ENCODE assay signal across 12 mouse cellular contexts in genomic region chr9:43261941-43262340, GRCm38 (mm10). TPM values are rescaled to one million over a fixed set of nuclear protein-coding genes. Genes with fewer than 3 reads are reported as not detected.
DNase-seq lines count a peak whose midpoint lies in the region; ATAC-seq and TF ChIP-seq lines count a peak whose summit lies in the region.
"Had no signal": no experiment of that assay in that cellular context is flagged by ENCODE, and none has a peak within 500 bp of the region (broad histone marks: within the 10 kb centered on the region; RNA-seq: fewer than 3 reads in every experiment).

No protein-coding gene starts in this region.

- no peaks in the 10 kb centered on the region for H3K36me3 ChIP-seq in hindbrain, embryonic 11.5 days (ENCODE audit: control insufficient read depth, insufficient read depth, low read length)
- H3K36me3 ChIP-seq in hindbrain, embryonic 14.5 days (replicated peaks; ENCODE audit: control insufficient read depth, insufficient read depth), result no peaks in the 10 kb centered on the region
- no peaks in the 10 kb centered on the region for H3K36me3 ChIP-seq in liver, embryonic 16.5 days (ENCODE audit: control insufficient read depth, insufficient read depth)

- in situ Hi-C loops in Patski (cut with MboI; ENCODE audit: low pct_unique_long_range_greater_than_20kb), result no loop called here

- no peak overlapping the region for H3K4me3 ChIP-seq in hindbrain, embryonic 11.5 days (ENCODE audit: low read depth, low read length)
- H3K4me3 ChIP-seq in hindbrain, embryonic 14.5 days (replicated peaks; ENCODE audit: low read length), result no peak overlapping the region
- no peak overlapping the region for H3K4me3 ChIP-seq in liver, embryonic 16.5 days (ENCODE audit: low read depth, low read length)
- H3K4me3 ChIP-seq: heart, adult 2 months had no signal

- peak overlapping the region; percentile 33; the same call in 1 of the 2 replicates for H3K27ac ChIP-seq in hindbrain, embryonic 11.5 days (ENCODE audit: low read depth, low read length)
- H3K27ac ChIP-seq in hindbrain, embryonic 14.5 days, result no peak overlapping the region
- H3K27ac ChIP-seq in liver, embryonic 16.5 days (ENCODE audit: low read length), result peak overlapping the region; percentile 31
- H3K27ac ChIP-seq: heart, adult 2 months; macrophage had no signal

- TF ChIP-seq CTCF in Patski (IDR thresholded peaks at IDR 0.05), result no peak

- H3K27me3 ChIP-seq in hindbrain, embryonic 11.5 days (ENCODE audit: control insufficient read depth, insufficient read depth, low read length), result no peaks in the 10 kb centered on the region
- no peaks in the 10 kb centered on the region for H3K27me3 ChIP-seq in hindbrain, embryonic 14.5 days (ENCODE audit: control insufficient read depth, insufficient read depth, low read length)
- H3K27me3 ChIP-seq in Patski, result no peaks in the 10 kb centered on the region
- H3K27me3 ChIP-seq in liver, embryonic 16.5 days (ENCODE audit: control insufficient read depth, insufficient read depth, low read depth, low read length), result no peaks in the 10 kb centered on the region

- H3K9me3 ChIP-seq in hindbrain, embryonic 11.5 days (ENCODE audit: control insufficient read depth, low read length), result no peaks in the 10 kb centered on the region
- no peaks in the 10 kb centered on the region for H3K9me3 ChIP-seq in hindbrain, embryonic 14.5 days (ENCODE audit: control insufficient read depth, low read length)
- H3K9me3 ChIP-seq in liver, embryonic 16.5 days (replicated peaks; ENCODE audit: control insufficient read depth, low read length), result no peaks in the 10 kb centered on the region

- CTCF ChIA-PET in Patski (lab: Charles Lee), result interaction anchor here (1.0 to 1.2 kb wide), 2 partner anchors 37 to 40 kb away, joined by 3 to 4 read pairs; no protein-coding TSS in a partner anchor

- H3K4me1 ChIP-seq in hindbrain, embryonic 11.5 days (replicated peaks; ENCODE audit: control insufficient read depth, insufficient read depth, low read length), result no peaks in the 10 kb centered on the region
- no peaks in the 10 kb centered on the region for H3K4me1 ChIP-seq in hindbrain, embryonic 14.5 days (replicated peaks; ENCODE audit: control insufficient read depth, insufficient read depth, low read length)
- H3K4me1 ChIP-seq in liver, embryonic 16.5 days (ENCODE audit: control insufficient read depth, low read depth, low read length), result peaks cover 17% of the 10 kb centered on the region

- no peak for DNase-seq in hindbrain, embryonic 11.5 days (ENCODE audit: low spot score)
- DNase-seq in hindbrain, embryonic 14.5 days (ENCODE audit: low spot score), result no peak
- no peak for DNase-seq in Patski (ENCODE audit: low read depth, low spot score)
- DNase-seq in kidney, adult 9 months, result peak; percentile 51
- no peak for DNase-seq in ovary, postnatal 36 days (ENCODE audit: low spot score)
- DNase-seq in natural killer cell, adult 2 months (ENCODE audit: low spot score in 2 of 2), result no peak
- DNase-seq in adrenal gland, postnatal 10 days, result no peak
- DNase-seq: cerebellum, adult 9-10 months; heart, adult 2 months; right cerebral cortex, postnatal 14 days had no signal

- H3K4me2 ChIP-seq in hindbrain, embryonic 11.5 days (replicated peaks; ENCODE audit: low read depth, low read length), result no peak overlapping the region
- H3K4me2 ChIP-seq in hindbrain, embryonic 14.5 days (replicated peaks), result no peak overlapping the region
- no peak overlapping the region for H3K4me2 ChIP-seq in liver, embryonic 16.5 days (ENCODE audit: low read depth, low read length)

- WGBS in hindbrain, embryonic 11.5 days, result 25% methylated on average over 2 of the region's 2 CpGs
- WGBS in hindbrain, embryonic 14.5 days, result 36% methylated on average over 2 of the region's 2 CpGs
- 31% methylated on average over 2 of the region's 2 CpGs for WGBS in liver, embryonic 16.5 days (ENCODE audit: insufficient replicate concordance)

- ATAC-seq in hindbrain, embryonic 11.5 days (ENCODE audit: low FRiP score), result no peak
- no peak for ATAC-seq in hindbrain, embryonic 14.5 days (ENCODE audit: low FRiP score)
- ATAC-seq in Patski, result peak; percentile 35
- ATAC-seq in liver, embryonic 16.5 days (ENCODE audit: low read depth), result peak; percentile 22; the same call in 1 of the 2 replicates

- no peak overlapping the region for H3K9ac ChIP-seq in hindbrain, embryonic 11.5 days (ENCODE audit: low read depth, low read length)
- no peak overlapping the region for H3K9ac ChIP-seq in hindbrain, embryonic 14.5 days
- H3K9ac ChIP-seq in liver, embryonic 16.5 days (ENCODE audit: low read depth, low read length), result no peak overlapping the region

- POLR2A ChIA-PET in Patski (lab: Charles Lee), result no interaction called here

RNA-seq across cellular contexts. Expression of gene Oaf, which starts 22.2 kb away (rescaled TPM):
- polyA plus RNA-seq in hindbrain, embryonic 11.5 days (2014; fragmentation: Nextera tagmentation; extraction: Ambion mirVana), result 34.7 and 41.4 TPM in 2 replicates
- polyA plus RNA-seq in hindbrain, embryonic 14.5 days (2014; fragmentation: Nextera tagmentation; extraction: Ambion mirVana), result 7.9 and 9.6 TPM in 2 replicates
- 65.6 TPM for polyA plus RNA-seq in Patski (2021)
- polyA plus RNA-seq in liver, embryonic 16.5 days (2015; fragmentation: Nextera tagmentation; extraction: Ambion mirVana), result 24.4 and 29.0 TPM in 2 replicates
- total RNA-seq in adrenal gland, postnatal 10 days (2021), result 10 to 100 TPM; 24.8 to 46.9 TPM

RNA-seq across cellular contexts. Expression of gene Trim29, which starts 48.7 kb away (rescaled TPM):
- polyA plus RNA-seq in hindbrain, embryonic 11.5 days (2014; fragmentation: Nextera tagmentation; extraction: Ambion mirVana), result 0.82 and 2.4 TPM in 2 replicates
- polyA plus RNA-seq in hindbrain, embryonic 14.5 days (2014; fragmentation: Nextera tagmentation; extraction: Ambion mirVana), result not detected in 2 replicates
- not detected for polyA plus RNA-seq in Patski (2021)
- polyA plus RNA-seq in liver, embryonic 16.5 days (2015; fragmentation: Nextera tagmentation; extraction: Ambion mirVana), result 0.04 TPM in 1 of 2 replicates, not detected in the other
- under 1 TPM in 1 of 2 experiments, not detected in 1; 0.12 TPM for total RNA-seq in adrenal gland, postnatal 10 days (2021)

RNA-seq across cellular contexts. Expression of gene Pou2f3, which starts 51.8 kb away (rescaled TPM):
- not detected in 2 replicates for polyA plus RNA-seq in hindbrain, embryonic 11.5 days (2014; fragmentation: Nextera tagmentation; extraction: Ambion mirVana)
- polyA plus RNA-seq in hindbrain, embryonic 14.5 days (2014; fragmentation: Nextera tagmentation; extraction: Ambion mirVana), result not detected in 2 replicates
- 0.04 TPM for polyA plus RNA-seq in Patski (2021)
- polyA plus RNA-seq in liver, embryonic 16.5 days (2015; fragmentation: Nextera tagmentation; extraction: Ambion mirVana), result 0.07 TPM in 1 of 2 replicates, not detected in the other
- total RNA-seq in adrenal gland, postnatal 10 days (2021), result not detected
- total RNA-seq: heart, adult 2 months had no signal
- polyA plus RNA-seq: macrophage had no signal

Comparison
In these comparisons a context has a peak if more than half of its experiments do, and no peak if none do; other contexts are left out.
1. ATAC-seq: peak in Patski (single experiment) and liver, embryonic 16.5 days (single experiment); none in hindbrain, embryonic 11.5 days (single experiment) and hindbrain, embryonic 14.5 days (single experiment).